Mouse (Mus musculus) bone marrow macrophage, adult 2 months (primary cell): Measurements from ENCODE around the gene Fam196b. TPM values are rescaled to one million over a fixed set of nuclear protein-coding genes. Genes with fewer than 3 reads are reported as not detected.

Experiments used
- H3K27ac ChIP-seq: 2 replicates; pipeline ENCODE4 v1.5.1; 2012; ENCODE audit warnings: low read depth, low read length; ENCODE audit not compliant: insufficient read depth
- H3K4me1 ChIP-seq: 2 replicates; pipeline ENCODE4 v1.6.1; 2012; ENCODE audit warnings: low read length; ENCODE audit not compliant: control insufficient read depth, insufficient read depth
- H3K4me3 ChIP-seq: 2 replicates; pipeline ENCODE4 v1.5.1; 2012; ENCODE audit warnings: mild to moderate bottlenecking, low read length, moderate library complexity; ENCODE audit not compliant: insufficient read depth
- CTCF ChIP-seq: IDR thresholded peaks from 2 replicates; pipeline ENCODE4 v1.5.1; 2012; ENCODE audit warnings: low read depth, mild to moderate bottlenecking, low read length, moderate library complexity
- POLR2A ChIP-seq: IDR thresholded peaks from 2 replicates; pipeline ENCODE4 v1.6.1; 2012; ENCODE audit warnings: mild to moderate bottlenecking, low read depth, low read length, borderline replicate concordance
- polyA plus RNA-seq: library from polyadenylated mRNA; stranded (reverse); fragments of >200 nt; gene quantifications from 2 replicates; pipeline ENCODE4 v1.2.4, GENCODE M21; 2012; ENCODE audit not compliant: missing spikeins, insufficient read depth, insufficient read length

Fam196b gene
- polyA plus RNA-seq, 1 experiment = not detected

- Histone ChIP-seq H3K4me3 (no peak overlapping the region), H3K27ac (no peak overlapping the region), H3K4me1 (peaks cover 11% of the 10 kb centered on the region)
- no peak for TF ChIP-seq POLR2A
- no peak for TF ChIP-seq CTCF
Measured at GRCm38 (mm10) chr11:34397661-34398060, 83.0 kb downstream of the Fam196b start.

- Histone ChIP-seq H3K4me1 (peaks cover 11% of the 10 kb centered on the region), H3K4me3 (no peak overlapping the region), H3K27ac (no peak overlapping the region)
- TF ChIP-seq POLR2A (no peak), CTCF (no peak)
Measured at GRCm38 (mm10) chr11:34398555-34398954, 83.9 kb downstream of the Fam196b start.

- Histone ChIP-seq H3K4me3 (no peak overlapping the region), H3K27ac (no peak overlapping the region), H3K4me1 (peaks cover 22% of the 10 kb centered on the region)
- TF ChIP-seq CTCF (no peak), POLR2A (no peak)
Measured at GRCm38 (mm10) chr11:34401343-34401742, 86.7 kb downstream of the Fam196b start.

- no peak overlapping the region for H3K27ac ChIP-seq
- TF ChIP-seq CTCF (no peak), POLR2A (no peak)
- no peak overlapping the region for H3K4me3 ChIP-seq
- peaks cover 14% of the 10 kb centered on the region for H3K4me1 ChIP-seq
Measured at GRCm38 (mm10) chr11:34405311-34405710, 90.7 kb downstream of the Fam196b start.

GRCm38 (mm10) chr11:34406309-34406708 lies 91.7 kb downstream of the Fam196b start:
- no peak overlapping the region for H3K4me3 ChIP-seq
- H3K27ac ChIP-seq = no peak overlapping the region
- peaks cover 14% of the 10 kb centered on the region for H3K4me1 ChIP-seq
- TF ChIP-seq CTCF (no peak), POLR2A (no peak)

GRCm38 (mm10) chr11:34406850-34407249 lies 92.2 kb downstream of the Fam196b start:
- H3K4me3 ChIP-seq = no peak overlapping the region
- no peak overlapping the region for H3K27ac ChIP-seq
- H3K4me1 ChIP-seq = peaks cover 14% of the 10 kb centered on the region
- TF ChIP-seq CTCF (no peak), POLR2A (no peak)

GRCm38 (mm10) chr11:34415884-34416618 lies 101.4 kb downstream of the Fam196b start:
- no peak for TF ChIP-seq POLR2A
- TF ChIP-seq CTCF = no peak
- Histone ChIP-seq H3K4me1 (no peaks in the 10 kb centered on the region), H3K4me3 (no peak overlapping the region)

GRCm38 (mm10) chr11:34416619-34416979 lies 102.0 kb downstream of the Fam196b start:
- no peaks in the 10 kb centered on the region for H3K4me1 ChIP-seq
- H3K4me3 ChIP-seq = no peak overlapping the region
- no peak overlapping the region for H3K27ac ChIP-seq
- TF ChIP-seq CTCF (no peak), POLR2A (no peak)

More at GRCm38 (mm10) chr11:34415884-34416618, 101.4 kb downstream of the Fam196b start:
- no peak overlapping the region for H3K27ac ChIP-seq

GRCm38 (mm10) chr11:34421061-34421460 lies 106.4 kb downstream of the Fam196b start:
- H3K27ac ChIP-seq = no peak overlapping the region
- no peaks in the 10 kb centered on the region for H3K4me1 ChIP-seq
- H3K4me3 ChIP-seq = no peak overlapping the region
- TF ChIP-seq POLR2A = no peak
- no peak for TF ChIP-seq CTCF

GRCm38 (mm10) chr11:34424546-34424945 lies 109.9 kb downstream of the Fam196b start:
- no peak overlapping the region for H3K27ac ChIP-seq
- TF ChIP-seq CTCF (no peak), POLR2A (no peak)
- H3K4me1 ChIP-seq = peaks cover 14% of the 10 kb centered on the region
- H3K4me3 ChIP-seq = no peak overlapping the region

- Histone ChIP-seq H3K27ac (peak overlapping the region; percentile 37; the same call in 1 of the 2 replicates), H3K4me1 (peaks cover 14% of the 10 kb centered on the region), H3K4me3 (no peak overlapping the region)
- TF ChIP-seq POLR2A (no peak), CTCF (no peak)
Measured at GRCm38 (mm10) chr11:34427212-34427611, 112.6 kb downstream of the Fam196b start.
